Mouse (Mus musculus) urinary bladder, postnatal 0 days (tissue): Measurements from ENCODE around the gene Vps35l. TPM values are rescaled to one million over a fixed set of nuclear protein-coding genes. Genes with fewer than 3 reads are reported as not detected.

Source experiments
- polyA plus RNA-seq: library from polyadenylated mRNA; unstranded; fragments of >200 nt; fragmentation: Nextera tagmentation; extraction: Ambion mirVana; gene quantifications from 2 replicates; pipeline ENCODE4 v1.2.1, GENCODE M21; 2015

Vps35l gene
- 46.9 and 48.2 TPM in 2 replicates for polyA plus RNA-seq

DNA sequence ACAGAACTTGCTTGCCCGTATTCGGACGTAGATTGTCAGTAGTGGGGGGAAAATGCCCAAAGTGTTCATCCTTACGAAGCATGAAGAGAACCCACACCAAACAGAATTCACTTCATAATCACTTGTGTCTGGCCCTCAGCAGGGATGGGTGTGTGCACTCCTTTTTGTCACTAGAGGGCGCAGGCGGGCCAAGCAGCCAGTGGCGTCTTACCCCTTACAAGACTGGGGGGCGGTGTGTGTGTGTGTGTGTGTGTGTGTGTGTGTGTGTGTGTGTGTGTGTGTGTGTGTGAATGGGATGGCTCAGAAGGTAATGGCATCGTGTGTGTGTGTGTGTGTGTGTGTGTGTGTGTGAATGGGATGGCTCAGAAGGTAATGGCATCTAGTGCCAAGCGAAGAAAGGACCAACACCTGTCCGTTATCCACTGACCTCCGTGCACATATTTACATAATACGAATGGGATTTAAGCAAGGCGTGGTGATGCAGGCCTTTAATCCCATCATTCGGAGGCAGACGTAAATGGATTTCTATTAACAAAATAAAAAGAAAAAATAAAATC, at the start of gene Vps35l:
Gene Vps35l, plus strand, starts transcription at position 252 of the 557 bp plus-strand sequence.

GRCm38 (mm10) chr7:118705101-118705961, 34.7 kb upstream of the Vps35l start, which contains the start of gene Gde1:
TSS of gene Gde1 (minus strand) at chr7:118705778.

DNA sequence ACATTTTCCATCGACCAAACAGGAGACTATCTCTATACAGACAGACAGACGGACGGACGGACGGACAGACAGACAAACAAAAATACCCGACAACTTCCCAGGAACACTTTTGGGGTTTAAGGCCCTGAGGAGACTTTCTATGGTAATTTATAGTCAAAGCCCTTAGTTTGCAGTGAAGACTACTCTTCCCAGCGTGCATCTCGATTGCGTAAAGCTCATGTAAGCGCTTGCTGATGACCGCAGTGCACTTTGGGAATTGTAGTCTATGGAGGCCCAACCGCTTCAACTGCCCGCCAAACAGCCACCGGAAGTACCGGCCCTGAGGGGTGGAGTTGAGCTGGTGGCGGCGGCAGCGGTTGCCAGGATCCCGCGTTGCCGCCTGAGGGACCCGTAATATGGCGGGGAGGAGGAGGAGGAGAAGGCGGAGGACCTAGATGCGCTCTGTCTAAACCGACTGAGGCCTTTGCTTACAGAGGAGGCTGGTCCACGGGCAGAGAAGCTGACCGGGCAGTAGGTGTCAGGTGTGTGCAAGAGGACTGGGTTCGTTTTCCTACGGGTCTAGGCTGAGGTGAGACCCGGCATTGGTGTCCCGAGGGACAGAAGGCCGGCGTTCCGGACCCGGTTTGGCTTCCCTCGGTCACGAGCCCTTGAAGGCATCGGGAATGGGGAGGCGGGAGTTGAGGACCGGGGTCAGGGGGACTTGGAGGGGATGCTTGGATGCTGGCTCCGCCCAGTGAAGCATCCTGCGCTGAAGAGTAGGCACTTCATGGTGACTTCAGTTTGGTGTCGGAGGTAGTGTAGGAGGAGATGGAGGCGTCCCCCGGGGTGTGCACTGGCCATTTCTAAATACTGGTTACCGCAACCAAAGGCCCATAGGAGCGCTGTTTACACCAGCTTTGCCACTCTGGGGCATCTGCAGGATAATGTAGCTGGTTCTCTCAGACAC, 27.5 kb upstream of the Vps35l start, which contains the start of gene Ccp110:
Gene Ccp110, plus strand, starts transcription at position 325 of the 946 bp plus-strand sequence.

DNA sequence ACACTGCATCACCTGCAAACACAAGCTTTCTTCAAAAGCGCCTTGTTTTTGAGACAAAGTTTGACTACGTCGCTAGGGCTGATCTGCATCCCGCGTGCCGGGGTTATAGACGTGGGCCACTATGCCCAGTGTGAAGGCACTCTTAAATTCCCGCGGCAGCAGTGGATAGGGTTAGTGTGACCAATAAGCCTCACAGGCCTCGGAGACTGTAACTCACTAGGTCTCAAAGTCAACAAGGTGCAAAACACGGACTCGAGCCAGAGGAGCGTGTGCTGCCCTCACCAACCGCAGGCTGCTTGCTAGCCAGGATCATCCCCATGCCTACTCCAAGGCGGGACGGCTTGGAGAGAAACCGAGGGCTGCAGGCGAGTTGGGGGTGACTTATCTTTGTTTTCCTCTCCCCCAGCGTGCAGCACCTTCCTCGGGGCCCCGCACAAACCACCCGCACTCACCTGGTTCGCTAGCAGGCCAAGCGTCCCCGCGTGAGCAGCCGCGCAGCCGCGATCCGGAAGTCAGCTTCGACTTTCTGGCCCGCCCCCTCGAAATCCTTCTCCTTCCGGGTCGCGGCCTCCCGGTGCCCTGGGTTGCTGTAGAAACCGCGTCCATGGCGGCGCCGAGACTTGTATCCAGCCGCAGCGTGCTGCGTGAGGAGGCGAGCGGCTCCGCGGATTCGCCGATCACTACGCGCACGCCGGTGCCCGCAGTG, 115.3 kb downstream of the Vps35l start, which contains the start of gene Iqck:
Gene Iqck, plus strand, starts transcription at position 582 of the 706 bp plus-strand sequence.

GRCm38 (mm10) chr7:118855877-118856304, 115.9 kb downstream of the Vps35l start, which contains the start of gene Knop1:
TSS of gene Knop1 (minus strand) at chr7:118856254.

Other genes starting within 250 kb of the Vps35l start
- 5.0 and 5.5 TPM in 2 replicates for gene Itpripl2, start 248.3 kb upstream of the Vps35l start, polyA plus RNA-seq
- 75.0 and 81.2 TPM in 2 replicates for gene Coq7, start 206.9 kb upstream of the Vps35l start, polyA plus RNA-seq
- gene Tmc7, start 155.5 kb upstream of the Vps35l start, polyA plus RNA-seq: 2.2 and 2.5 TPM in 2 replicates
- gene Tmc5, start 142.9 kb upstream of the Vps35l start, polyA plus RNA-seq: 0.04 TPM in 1 of 2 replicates, not detected in the other
- gene Gde1, start 34.4 kb upstream of the Vps35l start, polyA plus RNA-seq: 90.1 and 91.2 TPM in 2 replicates
- 2.2 and 2.9 TPM in 2 replicates for gene Ccp110, start 27.7 kb upstream of the Vps35l start, polyA plus RNA-seq
- gene Iqck, start 115.5 kb downstream of the Vps35l start, polyA plus RNA-seq: 2.0 and 2.2 TPM in 2 replicates
- 54.2 and 56.9 TPM in 2 replicates for gene Knop1, start 116.0 kb downstream of the Vps35l start, polyA plus RNA-seq